Mouse (Mus musculus): ENCODE measurements around the gene Trim62. TPM values are rescaled to one million over a fixed set of nuclear protein-coding genes. Genes with fewer than 3 reads are reported as not detected.
A peak's percentile ranks its signal among the peaks of the same experiment; 100 is the strongest.

Trim62 gene
- polyA plus RNA-seq, 1 experiment from 2014 or later, result 6.8 TPM

DNA sequence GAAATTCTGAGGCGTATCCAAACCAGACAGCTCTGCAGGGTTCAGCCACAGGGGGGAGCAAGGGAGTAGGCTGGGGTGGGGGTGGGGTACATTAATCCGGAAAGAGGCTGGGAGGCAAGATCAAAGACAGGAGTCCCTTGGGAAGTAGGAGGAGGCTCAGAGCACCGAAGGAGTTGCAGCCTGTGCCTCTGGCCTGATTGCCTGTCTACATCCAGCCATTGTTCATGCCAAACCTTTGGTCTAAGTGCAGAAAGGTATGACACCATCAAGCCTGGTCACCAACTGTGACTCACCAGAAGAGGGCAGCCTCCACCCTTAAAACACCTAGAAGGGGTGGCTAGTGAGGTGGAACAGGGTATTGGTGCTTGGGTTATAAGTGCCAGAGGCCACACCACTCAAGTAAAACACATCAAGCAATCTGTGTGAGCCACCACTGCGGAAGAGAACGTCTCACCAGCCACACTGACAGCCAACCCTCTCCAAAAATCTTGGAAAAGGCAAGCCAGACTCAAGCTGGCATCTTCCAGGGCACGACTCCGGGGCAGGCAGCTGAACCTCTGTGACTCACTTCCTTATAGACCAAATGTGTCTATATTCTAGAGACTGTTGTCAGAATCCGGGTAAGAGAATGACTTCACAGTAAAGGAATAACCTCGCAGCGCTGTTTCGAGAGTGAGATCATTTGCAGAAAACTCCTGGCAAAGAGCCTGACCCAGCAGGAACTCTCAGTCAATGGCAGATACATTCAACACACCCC, 74.0 kb downstream of the Trim62 start:
- 46% methylated on average over 11 of the region's 11 CpGs for WGBS

DNA sequence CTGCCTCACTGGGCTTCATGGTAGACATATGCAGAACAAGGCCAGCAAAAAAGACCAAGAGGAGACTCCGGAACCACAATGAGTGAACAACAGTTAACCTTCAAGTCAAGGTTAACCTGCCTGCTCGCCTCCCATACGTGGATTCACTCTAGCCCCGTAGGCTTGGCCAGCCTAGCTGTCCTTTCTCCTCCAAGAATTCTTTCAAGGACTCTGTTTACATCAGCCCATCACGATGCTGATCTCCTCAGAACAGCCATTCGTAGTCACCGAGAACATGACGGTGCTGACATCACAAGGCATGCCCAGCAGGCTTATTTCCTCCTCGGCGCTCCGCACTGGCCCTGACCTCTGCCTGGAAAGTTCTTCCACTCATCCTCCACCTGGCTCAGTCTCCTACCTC, 74.8 kb downstream of the Trim62 start:
- Histone ChIP-seq H3K27me3 (ENCODE audit: poor library complexity, severe bottlenecking) (peaks cover 31% of the 10 kb centered on the region), H3K9me3 (no peaks in the 10 kb centered on the region), H3K27ac (no peak overlapping the region), H3K36me3 (replicated peaks) (no peaks in the 10 kb centered on the region), H3K4me3 (no peak overlapping the region), H3K4me1 (peaks cover 61% of the 10 kb centered on the region)
- DNase-seq (ENCODE audit: extremely low spot score, low spot score), result no peak
- WGBS, result 90% methylated on average over 11 of the region's 11 CpGs

More for the DNA sequence above, 74.0 kb downstream of the Trim62 start:
- peaks cover 28% of the 10 kb centered on the region for H3K27me3 ChIP-seq (ENCODE audit: poor library complexity, severe bottlenecking)
- peak; percentile 60 for DNase-seq (ENCODE audit: extremely low spot score, low spot score)
- no peaks in the 10 kb centered on the region for H3K36me3 ChIP-seq (replicated peaks)
- no peak overlapping the region for H3K4me3 ChIP-seq
- no peak overlapping the region for H3K27ac ChIP-seq
- H3K9me3 ChIP-seq, result no peaks in the 10 kb centered on the region
- peaks cover 55% of the 10 kb centered on the region for H3K4me1 ChIP-seq

DNA sequence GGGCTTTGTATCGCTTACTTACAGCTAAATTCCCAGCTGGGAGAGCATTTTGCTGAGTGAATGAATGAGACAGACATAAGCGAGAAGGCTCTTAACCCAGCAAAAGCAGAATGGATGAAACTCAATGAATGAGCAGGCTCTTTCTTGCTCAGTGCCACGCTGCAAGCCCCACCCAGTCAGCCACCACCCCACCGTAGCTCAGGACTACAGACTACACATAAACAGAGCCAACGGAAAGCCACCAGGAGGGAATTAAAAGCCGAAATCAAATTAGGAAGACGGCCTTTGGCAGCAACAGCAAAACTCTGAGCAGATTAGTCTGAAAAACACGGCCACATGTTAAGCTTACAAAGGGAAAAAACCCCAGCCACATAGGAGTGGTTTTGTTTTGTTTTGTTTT, 75.5 kb downstream of the Trim62 start:
- no peaks in the 10 kb centered on the region for H3K9me3 ChIP-seq
- DNase-seq (ENCODE audit: extremely low spot score, low spot score), result no peak
- H3K4me1 ChIP-seq, result peaks cover 63% of the 10 kb centered on the region
- H3K36me3 ChIP-seq (replicated peaks), result no peaks in the 10 kb centered on the region
- H3K4me3 ChIP-seq, result no peak overlapping the region
- H3K27me3 ChIP-seq (ENCODE audit: poor library complexity, severe bottlenecking), result peaks cover 36% of the 10 kb centered on the region
- 62% methylated on average over 8 of the region's 8 CpGs for WGBS
- no peak overlapping the region for H3K27ac ChIP-seq

- peaks cover 45% of the 10 kb centered on the region for H3K27me3 ChIP-seq (ENCODE audit: poor library complexity, severe bottlenecking)
- H3K36me3 ChIP-seq (replicated peaks), result no peaks in the 10 kb centered on the region
- no peak overlapping the region for H3K4me3 ChIP-seq
- H3K27ac ChIP-seq, result no peak overlapping the region
- H3K9me3 ChIP-seq, result no peaks in the 10 kb centered on the region
- H3K4me1 ChIP-seq, result peaks cover 59% of the 10 kb centered on the region
- DNase-seq (ENCODE audit: extremely low spot score, low spot score), result no peak
- 89% methylated on average over 17 of the region's 17 CpGs for WGBS
Observed at GRCm38 (mm10) chr4:128959676-128960075, 76.3 kb downstream of the Trim62 start.

Other genes starting within 250 kb of the Trim62 start
- 23.3 and 23.4 TPM in 2 replicates for gene Phc2, start 228.9 kb upstream of the Trim62 start, polyA plus RNA-seq (2016; fragmentation: Nextera tagmentation; extraction: Ambion mirVana)
- 0.07 and 0.17 TPM in 2 replicates for gene A3galt2, start 128.2 kb upstream of the Trim62 start, polyA plus RNA-seq (2016; fragmentation: Nextera tagmentation; extraction: Ambion mirVana)
- gene Zfp362, start 77.5 kb upstream of the Trim62 start, polyA plus RNA-seq (2016; fragmentation: Nextera tagmentation; extraction: Ambion mirVana), result 37.1 and 37.3 TPM in 2 replicates
- 10.5 and 12.0 TPM in 2 replicates for gene Azin2, start 78.9 kb downstream of the Trim62 start, polyA plus RNA-seq (2016; fragmentation: Nextera tagmentation; extraction: Ambion mirVana)
- 237 and 245 TPM in 2 replicates for gene Ak2, start 108.4 kb downstream of the Trim62 start, polyA plus RNA-seq (2016; fragmentation: Nextera tagmentation; extraction: Ambion mirVana)
- 6.9 and 8.5 TPM in 2 replicates for gene Rnf19b, start 174.7 kb downstream of the Trim62 start, polyA plus RNA-seq (2016; fragmentation: Nextera tagmentation; extraction: Ambion mirVana)
- 3.3 and 4.6 TPM in 2 replicates for gene Tmem54, start 222.0 kb downstream of the Trim62 start, polyA plus RNA-seq (2016; fragmentation: Nextera tagmentation; extraction: Ambion mirVana)
- gene Hpca, start 238.5 kb downstream of the Trim62 start, polyA plus RNA-seq (2016; fragmentation: Nextera tagmentation; extraction: Ambion mirVana), result 0.18 and 0.43 TPM in 2 replicates

Data from forebrain, embryonic 10.5 days (tissue).